Mouse (Mus musculus) G1E (cell line): ENCODE data around the gene Pskh1.

ENCODE experiments used
- CTCF ChIP-seq: IDR thresholded peaks from 2 replicates; pipeline ENCODE4 v1.5.1; 2012; ENCODE audit warnings: low read depth, low read length, inconsistent platforms, mixed read lengths
- GATA1 ChIP-seq: IDR thresholded peaks from 2 replicates; pipeline ENCODE4 v1.6.1; 2012; ENCODE audit warnings: borderline replicate concordance, low read length, inconsistent platforms, mixed read lengths
- POLR2AphosphoS5 ChIP-seq: IDR thresholded peaks from 2 replicates; pipeline ENCODE4 v1.6.1; 2012; ENCODE audit warnings: low read depth, low read length, inconsistent platforms; ENCODE audit not compliant: insufficient replicate concordance
- TAL1 ChIP-seq: conservative IDR thresholded peaks from 2 replicates; pipeline ENCODE4 v1.6.1; 2012; ENCODE audit warnings: low read depth, low read length, inconsistent platforms, mixed read lengths

DNA sequence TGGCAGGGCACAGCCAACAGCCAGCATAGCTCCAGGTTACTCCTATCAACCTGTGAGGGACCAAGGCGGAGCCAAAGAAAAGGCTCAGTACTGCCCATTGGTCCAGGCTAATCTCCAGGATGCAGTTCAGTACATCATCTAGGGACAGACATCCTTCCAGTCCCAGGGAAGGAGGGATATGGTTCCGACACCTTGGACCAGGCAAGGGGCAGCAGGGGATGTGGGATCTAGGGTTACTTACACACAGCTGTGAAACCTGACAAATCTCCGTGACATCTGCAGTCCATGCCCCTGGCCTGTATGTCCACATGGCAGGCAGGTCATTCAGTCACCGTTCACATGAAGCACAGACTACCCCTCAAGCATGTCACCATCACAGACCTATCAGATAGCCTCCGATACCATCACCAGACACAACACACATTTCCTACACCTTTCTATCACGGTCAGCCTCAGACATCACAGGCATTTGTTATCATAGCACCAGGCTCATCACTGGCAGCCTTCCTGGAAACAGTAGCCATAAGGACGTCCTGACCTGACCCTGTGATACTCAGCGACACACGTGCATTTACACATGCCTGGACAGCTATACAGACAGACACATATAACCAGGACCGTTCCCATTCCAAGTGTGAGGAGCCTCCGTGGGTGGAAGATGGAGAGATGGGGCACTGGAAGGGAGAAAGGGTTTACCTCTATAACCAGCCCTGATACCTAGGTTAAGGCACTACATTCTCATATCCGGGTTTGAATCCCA, 64.4 kb downstream of the Pskh1 start:
- TF ChIP-seq CTCF (no peak), TAL1 (no peak), GATA1 (no peak), POLR2AphosphoS5 (no peak)
